Mouse (Mus musculus): Measurements from ENCODE around the gene Krit1. TPM values are rescaled to one million over a fixed set of nuclear protein-coding genes. Genes with fewer than 3 reads are reported as not detected.
A peak's percentile ranks its signal among the peaks of the same experiment; 100 is the strongest.
"Not testable (repeated sequence)": the region's sequence is repeated elsewhere in the genome, so short reads cannot be mapped to it uniquely, and the experiment has no call there.

Gene Krit1
- polyA plus RNA-seq, 1 experiment from 2014 or later: 45.5 TPM

GRCm38 (mm10) chr5:3800881-3801280 lies 2.1 kb upstream of the Krit1 start:
- 78% methylated on average over 4 of the region's 4 CpGs for WGBS
- Histone ChIP-seq H3K4me1 (replicated peaks) (peaks cover 5% of the 10 kb centered on the region; the same call in 1 of the 2 replicates), H3K4me3 (no peak overlapping the region), H3K4me2 (no peak overlapping the region), H3K9ac (no peak overlapping the region), H3K9me3 (replicated peaks) (no peaks in the 10 kb centered on the region), H3K27me3 (replicated peaks) (no peaks in the 10 kb centered on the region), H3K36me3 (no peaks in the 10 kb centered on the region), H3K27ac (ENCODE audit: poor library complexity, severe bottlenecking) (no peak overlapping the region)
- no peak for ATAC-seq (ENCODE audit: insufficient number of reproducible peaks, low FRiP score)

- 6% methylated on average over 18 of the region's 18 CpGs for WGBS
- Histone ChIP-seq H3K36me3 (no peaks in the 10 kb centered on the region), H3K9ac (peak overlapping the region; percentile 91), H3K27me3 (replicated peaks) (no peaks in the 10 kb centered on the region), H3K4me1 (replicated peaks) (peaks cover 5% of the 10 kb centered on the region; the same call in 1 of the 2 replicates), H3K4me3 (peak overlapping the region; percentile 96), H3K27ac (ENCODE audit: poor library complexity, severe bottlenecking) (peak overlapping the region; percentile 93), H3K4me2 (peak overlapping the region; percentile 94), H3K9me3 (replicated peaks) (no peaks in the 10 kb centered on the region)
- no peak; the same call in 1 of the 2 replicates for ATAC-seq (ENCODE audit: insufficient number of reproducible peaks, low FRiP score)
Measured at GRCm38 (mm10) chr5:3801672-3802432, 1.1 kb upstream of the Krit1 start.

GRCm38 (mm10) chr5:3803292-3804165 lies 545 bp downstream of the Krit1 start:
- Histone ChIP-seq H3K4me1 (replicated peaks) (peaks cover 5% of the 10 kb centered on the region; the same call in 1 of the 2 replicates), H3K36me3 (no peaks in the 10 kb centered on the region; the same call in 1 of the 2 replicates), H3K4me2 (peak overlapping the region; percentile 94), H3K27ac (ENCODE audit: poor library complexity, severe bottlenecking) (peak overlapping the region; percentile 93), H3K9ac (peak overlapping the region; percentile 91), H3K9me3 (replicated peaks) (no peaks in the 10 kb centered on the region), H3K27me3 (replicated peaks) (no peaks in the 10 kb centered on the region), H3K4me3 (peak overlapping the region; percentile 96)
- under 1% methylated on average over 36 of the region's 36 CpGs for WGBS
- peak; percentile 81 for ATAC-seq (ENCODE audit: insufficient number of reproducible peaks, low FRiP score)

- peaks cover 3% of the 10 kb centered on the region; the same call in 1 of the 2 replicates for H3K4me1 ChIP-seq (replicated peaks)
- no peak overlapping the region for H3K27ac ChIP-seq (ENCODE audit: poor library complexity, severe bottlenecking)
- H3K36me3 ChIP-seq: peaks cover 20% of the 10 kb centered on the region
- no peaks in the 10 kb centered on the region for H3K9me3 ChIP-seq (replicated peaks)
- no peaks in the 10 kb centered on the region for H3K27me3 ChIP-seq (replicated peaks)
- 100% methylated on average over 1 of the region's 1 CpGs for WGBS
- no peak overlapping the region for H3K4me2 ChIP-seq
- no peak for ATAC-seq (ENCODE audit: insufficient number of reproducible peaks, low FRiP score)
- H3K9ac ChIP-seq: no peak overlapping the region
- no peak overlapping the region for H3K4me3 ChIP-seq
Measured at GRCm38 (mm10) chr5:3808472-3808871, 5.5 kb downstream of the Krit1 start.

- Histone ChIP-seq H3K36me3 (peaks cover 44% of the 10 kb centered on the region), H3K4me1 (replicated peaks) (no peaks in the 10 kb centered on the region), H3K9ac (no peak overlapping the region), H3K9me3 (replicated peaks) (peaks cover 5% of the 10 kb centered on the region; the same call in 1 of the 2 replicates), H3K27me3 (replicated peaks) (no peaks in the 10 kb centered on the region), H3K4me2 (no peak overlapping the region), H3K27ac (ENCODE audit: poor library complexity, severe bottlenecking) (no peak overlapping the region), H3K4me3 (no peak overlapping the region)
- WGBS: 46% methylated on average over 1 of the region's 1 CpGs
- 0 out of 2 replicates have a peak, but pooled peaks have one; percentile 51 for ATAC-seq (ENCODE audit: insufficient number of reproducible peaks, low FRiP score)
Measured at GRCm38 (mm10) chr5:3834107-3834506, 31.1 kb downstream of the Krit1 start.

GRCm38 (mm10) chr5:3845026-3845425 lies 42.0 kb downstream of the Krit1 start, which contains the start of gene Lrrd1:
Gene Lrrd1, plus strand, starts transcription at chr5:3845173.
- Histone ChIP-seq H3K4me3 (peak within 1 kb of the TSS; percentile 48), H3K9me3 (replicated peaks) (no peaks in the 10 kb centered on the region), H3K4me2 (peak within 1 kb of the TSS; percentile 75), H3K27ac (ENCODE audit: poor library complexity, severe bottlenecking) (no peak within 1 kb of the TSS), H3K27me3 (replicated peaks) (no peaks in the 10 kb centered on the region), H3K36me3 (peaks cover 11% of the 10 kb centered on the region), H3K9ac (peak within 1 kb of the TSS; percentile 54), H3K4me1 (replicated peaks) (0 out of 2 replicates have a peak, but pooled peaks cover 3% of the 10 kb centered on the region)
- 10% methylated on average over 24 of the region's 24 CpGs for WGBS
- ATAC-seq (ENCODE audit: insufficient number of reproducible peaks, low FRiP score): no peak

GRCm38 (mm10) chr5:3870161-3870560 lies 67.2 kb downstream of the Krit1 start:
- no peak overlapping the region for H3K4me2 ChIP-seq
- WGBS: 27% methylated on average over 4 of the region's 4 CpGs
- H3K4me1 ChIP-seq (replicated peaks): 0 out of 2 replicates have a peak, but pooled peaks cover 3% of the 10 kb centered on the region
- no peak overlapping the region for H3K4me3 ChIP-seq
- no peak for ATAC-seq (ENCODE audit: insufficient number of reproducible peaks, low FRiP score)
- no peak overlapping the region for H3K27ac ChIP-seq (ENCODE audit: poor library complexity, severe bottlenecking)
- H3K27me3 ChIP-seq (replicated peaks): no peaks in the 10 kb centered on the region
- no peaks in the 10 kb centered on the region for H3K36me3 ChIP-seq
- H3K9ac ChIP-seq: no peak overlapping the region
- no peaks in the 10 kb centered on the region for H3K9me3 ChIP-seq (replicated peaks)

GRCm38 (mm10) chr5:3872348-3872747 lies 69.4 kb downstream of the Krit1 start:
- 50% methylated on average over 1 of the region's 1 CpGs for WGBS
- no peak overlapping the region for H3K4me2 ChIP-seq
- H3K27me3 ChIP-seq (replicated peaks): no peaks in the 10 kb centered on the region
- H3K4me3 ChIP-seq: no peak overlapping the region
- H3K27ac ChIP-seq (ENCODE audit: poor library complexity, severe bottlenecking): no peak overlapping the region
- no peak for ATAC-seq (ENCODE audit: insufficient number of reproducible peaks, low FRiP score)
- H3K9ac ChIP-seq: no peak overlapping the region
- 0 out of 2 replicates have a peak, but pooled peaks cover 3% of the 10 kb centered on the region for H3K4me1 ChIP-seq (replicated peaks)
- no peaks in the 10 kb centered on the region for H3K9me3 ChIP-seq (replicated peaks)
- no peaks in the 10 kb centered on the region for H3K36me3 ChIP-seq

- Histone ChIP-seq H3K4me2 (no peak overlapping the region), H3K27me3 (replicated peaks) (no peaks in the 10 kb centered on the region), H3K9ac (no peak overlapping the region), H3K36me3 (no peaks in the 10 kb centered on the region), H3K9me3 (replicated peaks) (no peaks in the 10 kb centered on the region), H3K4me3 (no peak overlapping the region), H3K27ac (ENCODE audit: poor library complexity, severe bottlenecking) (no peak overlapping the region), H3K4me1 (replicated peaks) (0 out of 2 replicates have a peak, but pooled peaks cover 3% of the 10 kb centered on the region)
- no peak for ATAC-seq (ENCODE audit: insufficient number of reproducible peaks, low FRiP score)
- 74% methylated on average over 3 of the region's 3 CpGs for WGBS
Measured at GRCm38 (mm10) chr5:3873485-3873884, 70.5 kb downstream of the Krit1 start.

- H3K9ac ChIP-seq; H3K9me3 ChIP-seq (replicated peaks); H3K4me2 ChIP-seq; H3K27ac ChIP-seq (ENCODE audit: poor library complexity, severe bottlenecking); ATAC-seq (ENCODE audit: insufficient number of reproducible peaks, low FRiP score); H3K36me3 ChIP-seq; H3K4me1 ChIP-seq (replicated peaks); H3K4me3 ChIP-seq; H3K27me3 ChIP-seq (replicated peaks): not testable (repeated sequence)
- WGBS: 79% methylated on average over 7 of the region's 7 CpGs
Measured at GRCm38 (mm10) chr5:3886862-3887261, 83.9 kb downstream of the Krit1 start.

- Histone ChIP-seq H3K27ac (ENCODE audit: poor library complexity, severe bottlenecking) (no peak overlapping the region), H3K4me3 (no peak overlapping the region), H3K4me1 (replicated peaks) (no peaks in the 10 kb centered on the region), H3K27me3 (replicated peaks) (no peaks in the 10 kb centered on the region), H3K9me3 (replicated peaks) (0 out of 2 replicates have a peak, but pooled peaks cover under 1% of the 10 kb centered on the region), H3K9ac (no peak overlapping the region), H3K4me2 (no peak overlapping the region), H3K36me3 (no peaks in the 10 kb centered on the region)
- ATAC-seq (ENCODE audit: insufficient number of reproducible peaks, low FRiP score): no peak
Measured at GRCm38 (mm10) chr5:3889201-3889600, 86.2 kb downstream of the Krit1 start.
